Mouse (Mus musculus): ENCODE measurements around the gene Rpl6. TPM values are rescaled to one million over a fixed set of nuclear protein-coding genes. Genes with fewer than 3 reads are reported as not detected.
"Not testable (repeated sequence)": the region's sequence is repeated elsewhere in the genome, so short reads cannot be mapped to it uniquely, and the experiment has no call there.

Gene Rpl6
- total RNA-seq, 2 experiments from 2014 or later: 415 TPM

GRCm38 (mm10) chr5:121190836-121191583, 13.3 kb upstream of the Rpl6 start, which contains the start of gene Ptpn11:
Gene Ptpn11 (minus strand): TSS chr5:121191397.
- DNase-seq (ENCODE audit: low spot score in 2 of 2): peak; percentile 83 to 85
- intact Hi-C loops (cut with DNase I): no loop called here

GRCm38 (mm10) chr5:121191584-121191906, 12.7 kb upstream of the Rpl6 start:
- no peak for DNase-seq (ENCODE audit: low spot score in 2 of 2)
- intact Hi-C loops (cut with DNase I): no loop called here

GRCm38 (mm10) chr5:121194173-121194572, 10.1 kb upstream of the Rpl6 start:
- intact Hi-C loops (cut with DNase I): no loop called here

GRCm38 (mm10) chr5:121196764-121197163, 7.5 kb upstream of the Rpl6 start:
- no peak for DNase-seq (ENCODE audit: low spot score in 2 of 2)
- intact Hi-C loops (cut with DNase I): no loop called here

More at GRCm38 (mm10) chr5:121194173-121194572, 10.1 kb upstream of the Rpl6 start:
- DNase-seq (ENCODE audit: low spot score in 2 of 2): no peak

GRCm38 (mm10) chr5:121197337-121197736, 6.9 kb upstream of the Rpl6 start:
- intact Hi-C loops (cut with DNase I): no loop called here
- no peak for DNase-seq (ENCODE audit: low spot score in 2 of 2)

- intact Hi-C loops (cut with DNase I): no loop called here
- DNase-seq (ENCODE audit: low spot score in 2 of 2): no peak
Observed at GRCm38 (mm10) chr5:121198376-121198775, 5.9 kb upstream of the Rpl6 start.

- intact Hi-C loops (cut with DNase I): no loop called here
- peak in 1 of 2 experiments; percentile 50 for DNase-seq (ENCODE audit: low spot score in 2 of 2)
Observed at GRCm38 (mm10) chr5:121201739-121202138, 2.5 kb upstream of the Rpl6 start.

- no peak for DNase-seq (ENCODE audit: low spot score in 2 of 2)
- intact Hi-C loops (cut with DNase I): no loop called here
Observed at GRCm38 (mm10) chr5:121202467-121202866, 1.8 kb upstream of the Rpl6 start.

GRCm38 (mm10) chr5:121205537-121206130, 1.4 kb downstream of the Rpl6 start:
- DNase-seq (ENCODE audit: low spot score in 2 of 2); intact Hi-C loops (cut with DNase I): not testable (repeated sequence)

GRCm38 (mm10) chr5:121206540-121206939, 2.3 kb downstream of the Rpl6 start:
- no peak for DNase-seq (ENCODE audit: low spot score in 2 of 2)

GRCm38 (mm10) chr5:121206984-121207383, 2.7 kb downstream of the Rpl6 start:
- no peak for DNase-seq (ENCODE audit: low spot score in 2 of 2)
- intact Hi-C loops (cut with DNase I): no loop called here

More at GRCm38 (mm10) chr5:121206540-121206939, 2.3 kb downstream of the Rpl6 start:
- intact Hi-C loops (cut with DNase I): no loop called here

GRCm38 (mm10) chr5:121209755-121210600, 5.7 kb downstream of the Rpl6 start:
- DNase-seq (ENCODE audit: low spot score in 2 of 2): no peak
- intact Hi-C loops (cut with DNase I): no loop called here

- no peak for DNase-seq (ENCODE audit: low spot score in 2 of 2)
- intact Hi-C loops (cut with DNase I): no loop called here
Observed at GRCm38 (mm10) chr5:121210601-121210924, 6.3 kb downstream of the Rpl6 start.

- intact Hi-C loops (cut with DNase I): no loop called here
- DNase-seq (ENCODE audit: low spot score in 2 of 2): no peak
Observed at GRCm38 (mm10) chr5:121212108-121212507, 7.8 kb downstream of the Rpl6 start.

- intact Hi-C loops (cut with DNase I): loop anchor here (2.0 to 5.0 kb wide), 2 partner anchors 52 to 158 kb away; no protein-coding TSS in a partner anchor
- no peak for DNase-seq (ENCODE audit: low spot score in 2 of 2)
Observed at GRCm38 (mm10) chr5:121214707-121215106, 10.4 kb downstream of the Rpl6 start.

GRCm38 (mm10) chr5:121215380-121216125, 11.3 kb downstream of the Rpl6 start:
- peak; percentile 74 to 90 for DNase-seq (ENCODE audit: low spot score in 2 of 2)
- intact Hi-C loops (cut with DNase I): loop anchor here (2.0 to 5.0 kb wide), 2 partner anchors 51 to 157 kb away; no protein-coding TSS in a partner anchor

- intact Hi-C loops (cut with DNase I): loop anchor here (5.0 kb wide), 1 partner anchor 156 kb away; no protein-coding TSS in a partner anchor
- DNase-seq (ENCODE audit: low spot score in 2 of 2): no peak
Observed at GRCm38 (mm10) chr5:121216126-121216446, 11.8 kb downstream of the Rpl6 start.

GRCm38 (mm10) chr5:121216584-121217312, 12.5 kb downstream of the Rpl6 start:
- intact Hi-C loops (cut with DNase I): loop anchor here (5.0 kb wide), 1 partner anchor 156 kb away; no protein-coding TSS in a partner anchor
- DNase-seq (ENCODE audit: low spot score in 2 of 2): not testable (repeated sequence)

GRCm38 (mm10) chr5:121217313-121217634, 13.0 kb downstream of the Rpl6 start:
- intact Hi-C loops (cut with DNase I): loop anchor here (5.0 kb wide), 1 partner anchor 155 kb away; no protein-coding TSS in a partner anchor
- no peak for DNase-seq (ENCODE audit: low spot score in 2 of 2)
